Mouse (Mus musculus) lung, postnatal 25 days (tissue): ENCODE results near the gene Atg9b.
"Not testable (repeated sequence)": the region's sequence is repeated elsewhere in the genome, so short reads cannot be mapped to it uniquely, and the experiment has no call there.

Source experiments
- DNase-seq: peaks from one replicate; pipeline ENCODE4 v3.0.0; 2022; ENCODE audit warnings: low spot score

Atg9b gene

GRCm38 (mm10) chr5:24404594-24405360, 12.8 kb upstream of the Atg9b start:
- no peak for DNase-seq

GRCm38 (mm10) chr5:24401969-24402368, 10.0 kb upstream of the Atg9b start:
- DNase-seq: no peak

- DNase-seq: no peak
Observed at GRCm38 (mm10) chr5:24400911-24401605, 9.1 kb upstream of the Atg9b start.

GRCm38 (mm10) chr5:24400362-24400761, 8.4 kb upstream of the Atg9b start:
- DNase-seq: no peak

- DNase-seq: no peak
Observed at GRCm38 (mm10) chr5:24399686-24400085, 7.7 kb upstream of the Atg9b start.

- DNase-seq: not testable (repeated sequence)
Observed at GRCm38 (mm10) chr5:24396254-24396653, 4.3 kb upstream of the Atg9b start.

- DNase-seq: peak; percentile 98
Observed at GRCm38 (mm10) chr5:24394165-24394894, 2.4 kb upstream of the Atg9b start.

GRCm38 (mm10) chr5:24393392-24393997, 1.6 kb upstream of the Atg9b start, which contains the start of gene Abcb8:
Gene Abcb8 (plus strand): TSS chr5:24393663.
- DNase-seq: peak; percentile 89

GRCm38 (mm10) chr5:24392724-24393123, 781 bp upstream of the Atg9b start:
- no peak for DNase-seq

GRCm38 (mm10) chr5:24389658-24390020, 2.3 kb downstream of the Atg9b start:
- DNase-seq: no peak

GRCm38 (mm10) chr5:24389011-24389657, 2.8 kb downstream of the Atg9b start:
- peak; percentile 58 for DNase-seq

- DNase-seq: no peak
Observed at GRCm38 (mm10) chr5:24388246-24388915, 3.6 kb downstream of the Atg9b start.

GRCm38 (mm10) chr5:24387264-24388241, 4.4 kb downstream of the Atg9b start:
- peak; percentile 47 for DNase-seq

- no peak for DNase-seq
Observed at GRCm38 (mm10) chr5:24385887-24386550, 5.9 kb downstream of the Atg9b start.

- no peak for DNase-seq
Observed at GRCm38 (mm10) chr5:24385374-24385773, 6.6 kb downstream of the Atg9b start.

- peak; percentile 50 for DNase-seq
Observed at GRCm38 (mm10) chr5:24384407-24384806, 7.5 kb downstream of the Atg9b start.

- DNase-seq: peak; percentile 93
Observed at GRCm38 (mm10) chr5:24383026-24383859, 8.7 kb downstream of the Atg9b start.

- DNase-seq: no peak
Observed at GRCm38 (mm10) chr5:24381988-24382387, 10.0 kb downstream of the Atg9b start.

GRCm38 (mm10) chr5:24381486-24381885, 10.5 kb downstream of the Atg9b start:
- DNase-seq: no peak
